Mouse (Mus musculus): ENCODE data around the gene Zbtb16.

DNA sequence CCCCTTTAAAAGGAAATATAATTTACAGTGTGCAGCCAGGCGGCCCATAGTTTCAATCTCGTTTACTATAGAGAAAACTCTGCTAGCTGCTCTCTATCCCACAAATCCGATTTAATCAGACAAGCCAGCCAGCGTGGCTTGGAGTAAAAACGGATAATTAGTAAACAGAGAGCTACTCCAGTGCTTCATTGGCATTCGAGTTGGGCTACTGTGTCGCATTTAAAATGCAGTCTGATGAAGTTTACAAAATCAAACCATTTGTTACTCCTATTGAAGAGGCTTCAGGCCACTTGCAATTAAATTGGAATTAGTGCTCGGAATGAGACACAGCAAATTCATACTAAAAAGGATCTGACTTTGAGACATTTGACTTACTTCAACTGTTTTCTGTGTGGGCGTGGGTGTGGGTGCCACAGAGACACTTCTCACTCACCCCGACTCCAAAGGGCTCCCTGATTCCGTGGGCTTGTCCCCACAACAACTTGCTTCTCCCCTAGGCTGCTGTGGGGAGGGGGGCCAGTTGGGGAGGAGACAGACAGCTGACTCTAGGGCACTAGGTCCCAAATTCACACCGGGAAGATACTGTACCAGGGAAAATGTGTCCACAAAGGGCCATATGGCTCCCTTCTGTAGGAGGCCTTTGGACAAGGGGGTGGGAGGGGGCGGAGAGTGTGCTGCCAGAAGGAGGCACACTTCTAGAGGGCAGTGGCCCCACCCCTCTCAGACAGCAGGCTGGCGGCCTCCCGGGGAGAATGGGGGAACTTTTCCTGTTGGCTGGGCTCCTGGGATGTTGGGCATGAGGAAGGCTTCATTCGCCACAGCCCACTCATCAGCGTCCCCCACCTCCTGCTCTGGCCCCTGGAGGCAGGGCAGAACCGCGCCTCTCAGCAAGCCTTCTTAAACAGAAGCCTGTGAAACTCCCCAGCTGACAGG lies 157.3 kb downstream of the Zbtb16 start:
- TF ChIP-seq CTCF (IDR thresholded peaks at IDR 0.05; ENCODE audit: borderline replicate concordance, insufficient read depth, low read length), result no peak
- no peak for TF ChIP-seq POLR2A (IDR thresholded peaks at IDR 0.05; ENCODE audit: low read depth, low read length)
